Mouse (Mus musculus): ENCODE results near the gene Oscp1. TPM values are rescaled to one million over a fixed set of nuclear protein-coding genes. Genes with fewer than 3 reads are reported as not detected.

The Oscp1 gene
- polyA plus RNA-seq, 1 experiment from 2014 or later, result 42.1 TPM

- H3K27ac ChIP-seq (replicated peaks), result 0 out of 2 replicates have a peak overlapping the region, but pooled peaks have one; percentile 23
- H3K4me3 ChIP-seq, result no peak overlapping the region
- peaks cover 43% of the 10 kb centered on the region for H3K4me1 ChIP-seq (replicated peaks)
- no peaks in the 10 kb centered on the region for H3K27me3 ChIP-seq
- WGBS, result 79% methylated on average over 8 of the region's 8 CpGs
- ATAC-seq (ENCODE audit: low FRiP score, low read depth), result no peak
- H3K4me2 ChIP-seq, result no peak overlapping the region
- no peaks in the 10 kb centered on the region; the same call in 1 of the 2 replicates for H3K9me3 ChIP-seq
- H3K9ac ChIP-seq, result no peak overlapping the region
- H3K36me3 ChIP-seq, result peaks cover 6% of the 10 kb centered on the region; the same call in 1 of the 2 replicates
Observed at GRCm38 (mm10) chr4:126117116-126117515, 58.8 kb downstream of the Oscp1 start.

- peaks cover 42% of the 10 kb centered on the region for H3K4me1 ChIP-seq (replicated peaks)
- peaks cover 6% of the 10 kb centered on the region; the same call in 1 of the 2 replicates for H3K36me3 ChIP-seq
- whole genome bisulfite sequencing, result 54% methylated on average over 4 of the region's 4 CpGs
- no peak for ATAC-seq (ENCODE audit: low FRiP score, low read depth)
- no peak overlapping the region for H3K4me2 ChIP-seq
- H3K27me3 ChIP-seq, result no peaks in the 10 kb centered on the region
- H3K4me3 ChIP-seq, result no peak overlapping the region
- peak overlapping the region; percentile 23 for H3K27ac ChIP-seq (replicated peaks)
- H3K9me3 ChIP-seq, result no peaks in the 10 kb centered on the region; the same call in 1 of the 2 replicates
- H3K9ac ChIP-seq, result no peak overlapping the region
Observed at GRCm38 (mm10) chr4:126118651-126119050, 60.3 kb downstream of the Oscp1 start.

- Histone ChIP-seq H3K36me3 (peaks cover 6% of the 10 kb centered on the region), H3K27ac (replicated peaks) (no peak overlapping the region; the same call in 1 of the 2 replicates), H3K4me3 (no peak overlapping the region), H3K27me3 (no peaks in the 10 kb centered on the region), H3K9ac (no peak overlapping the region), H3K4me1 (replicated peaks) (peaks cover 40% of the 10 kb centered on the region), H3K4me2 (no peak overlapping the region), H3K9me3 (no peaks in the 10 kb centered on the region; the same call in 1 of the 2 replicates)
- WGBS, result 84% methylated on average over 1 of the region's 1 CpGs
- ATAC-seq (ENCODE audit: low FRiP score, low read depth), result no peak
Observed at GRCm38 (mm10) chr4:126119051-126119450, 60.7 kb downstream of the Oscp1 start.

GRCm38 (mm10) chr4:126120052-126120451 is 61.7 kb downstream of the Oscp1 start:
- H3K36me3 ChIP-seq, result peaks cover 14% of the 10 kb centered on the region
- WGBS, result 83% methylated on average over 5 of the region's 5 CpGs
- H3K27ac ChIP-seq (replicated peaks), result no peak overlapping the region
- no peaks in the 10 kb centered on the region; the same call in 1 of the 2 replicates for H3K9me3 ChIP-seq
- H3K4me2 ChIP-seq, result no peak overlapping the region
- no peak overlapping the region for H3K4me3 ChIP-seq
- H3K4me1 ChIP-seq (replicated peaks), result peaks cover 34% of the 10 kb centered on the region
- no peak for ATAC-seq (ENCODE audit: low FRiP score, low read depth)
- H3K27me3 ChIP-seq, result no peaks in the 10 kb centered on the region
- H3K9ac ChIP-seq, result no peak overlapping the region

GRCm38 (mm10) chr4:126120506-126120905 is 62.1 kb downstream of the Oscp1 start:
- Histone ChIP-seq H3K9ac (no peak overlapping the region), H3K27ac (replicated peaks) (no peak overlapping the region), H3K4me3 (no peak overlapping the region), H3K27me3 (no peaks in the 10 kb centered on the region), H3K4me2 (no peak overlapping the region), H3K9me3 (no peaks in the 10 kb centered on the region; the same call in 1 of the 2 replicates), H3K4me1 (replicated peaks) (peaks cover 31% of the 10 kb centered on the region), H3K36me3 (peaks cover 18% of the 10 kb centered on the region)
- 93% methylated on average over 2 of the region's 2 CpGs for WGBS
- no peak for ATAC-seq (ENCODE audit: low FRiP score, low read depth)

- Histone ChIP-seq H3K36me3 (peaks cover 42% of the 10 kb centered on the region), H3K9me3 (no peaks in the 10 kb centered on the region; the same call in 1 of the 2 replicates), H3K4me3 (no peak overlapping the region), H3K9ac (no peak overlapping the region), H3K27me3 (no peaks in the 10 kb centered on the region), H3K27ac (replicated peaks) (no peak overlapping the region), H3K4me1 (replicated peaks) (peaks cover 12% of the 10 kb centered on the region; the same call in 1 of the 2 replicates), H3K4me2 (no peak overlapping the region)
- 84% methylated on average over 10 of the region's 10 CpGs for WGBS
- ATAC-seq (ENCODE audit: low FRiP score, low read depth), result 0 out of 2 replicates have a peak, but pooled peaks have one; percentile 42
Observed at GRCm38 (mm10) chr4:126123309-126124040, 65.1 kb downstream of the Oscp1 start.

- 84% methylated on average over 11 of the region's 11 CpGs for WGBS
- ATAC-seq (ENCODE audit: low FRiP score, low read depth), result no peak
- H3K36me3 ChIP-seq, result peaks cover 47% of the 10 kb centered on the region
Observed at GRCm38 (mm10) chr4:126130502-126130901, 72.1 kb downstream of the Oscp1 start.

GRCm38 (mm10) chr4:126131290-126132121 is 73.1 kb downstream of the Oscp1 start:
- Histone ChIP-seq H3K4me2 (no peak overlapping the region), H3K9ac (no peak overlapping the region), H3K4me1 (replicated peaks) (peaks cover 23% of the 10 kb centered on the region), H3K9me3 (no peaks in the 10 kb centered on the region), H3K27ac (replicated peaks) (peak overlapping the region; percentile 74), H3K4me3 (no peak overlapping the region), H3K36me3 (peaks cover 48% of the 10 kb centered on the region), H3K27me3 (no peaks in the 10 kb centered on the region)
- peak; percentile 76 for ATAC-seq (ENCODE audit: low FRiP score, low read depth)
- 54% methylated on average over 10 of the region's 10 CpGs for WGBS

More at GRCm38 (mm10) chr4:126130502-126130901, 72.1 kb downstream of the Oscp1 start:
- H3K9me3 ChIP-seq, result no peaks in the 10 kb centered on the region
- peak overlapping the region; percentile 58 for H3K27ac ChIP-seq (replicated peaks)
- H3K4me2 ChIP-seq, result no peak overlapping the region
- H3K27me3 ChIP-seq, result no peaks in the 10 kb centered on the region
- H3K4me3 ChIP-seq, result no peak overlapping the region
- H3K4me1 ChIP-seq (replicated peaks), result peaks cover 23% of the 10 kb centered on the region
- H3K9ac ChIP-seq, result no peak overlapping the region

- Histone ChIP-seq H3K27me3 (no peaks in the 10 kb centered on the region), H3K27ac (replicated peaks) (0 out of 2 replicates have a peak overlapping the region, but pooled peaks have one; percentile 23)
Observed at GRCm38 (mm10) chr4:126132636-126133264, 74.4 kb downstream of the Oscp1 start.

GRCm38 (mm10) chr4:126134236-126134635 is 75.9 kb downstream of the Oscp1 start:
- WGBS, result 91% methylated on average over 4 of the region's 4 CpGs
- Histone ChIP-seq H3K9ac (no peak overlapping the region), H3K36me3 (peaks cover 48% of the 10 kb centered on the region), H3K9me3 (no peaks in the 10 kb centered on the region), H3K27ac (replicated peaks) (no peak overlapping the region), H3K4me2 (no peak overlapping the region), H3K4me1 (replicated peaks) (peaks cover 23% of the 10 kb centered on the region), H3K27me3 (no peaks in the 10 kb centered on the region), H3K4me3 (no peak overlapping the region)
- ATAC-seq (ENCODE audit: low FRiP score, low read depth), result no peak

More at GRCm38 (mm10) chr4:126132636-126133264, 74.4 kb downstream of the Oscp1 start:
- no peak for ATAC-seq (ENCODE audit: low FRiP score, low read depth)
- H3K36me3 ChIP-seq, result peaks cover 49% of the 10 kb centered on the region
- no peak overlapping the region for H3K4me3 ChIP-seq
- H3K4me2 ChIP-seq, result no peak overlapping the region
- no peaks in the 10 kb centered on the region for H3K9me3 ChIP-seq
- 77% methylated on average over 6 of the region's 6 CpGs for whole genome bisulfite sequencing
- peaks cover 23% of the 10 kb centered on the region for H3K4me1 ChIP-seq (replicated peaks)
- H3K9ac ChIP-seq, result no peak overlapping the region

GRCm38 (mm10) chr4:126134639-126135038 is 76.3 kb downstream of the Oscp1 start:
- no peak overlapping the region for H3K4me3 ChIP-seq
- no peak overlapping the region for H3K9ac ChIP-seq
- no peaks in the 10 kb centered on the region for H3K27me3 ChIP-seq
- ATAC-seq (ENCODE audit: low FRiP score, low read depth), result no peak
- 74% methylated on average over 4 of the region's 4 CpGs for WGBS
- peaks cover 23% of the 10 kb centered on the region for H3K4me1 ChIP-seq (replicated peaks)
- H3K36me3 ChIP-seq, result peaks cover 48% of the 10 kb centered on the region
- no peak overlapping the region for H3K4me2 ChIP-seq
- H3K9me3 ChIP-seq, result no peaks in the 10 kb centered on the region
- H3K27ac ChIP-seq (replicated peaks), result no peak overlapping the region

Data from hindbrain, embryonic 15.5 days (tissue).